Mouse (Mus musculus) forebrain, embryonic 12.5 days (tissue): ENCODE measurements around the gene Wbp1. TPM values are rescaled to one million over a fixed set of nuclear protein-coding genes. Genes with fewer than 3 reads are reported as not detected.

Experiments used
- ATAC-seq: fragments of 200-750 bp; cut with Nextera tagmentation; 2 replicates; pipeline ENCODE4 v1.8.0; 2017; ENCODE audit warnings: moderate TSS enrichment; ENCODE audit not compliant: low FRiP score
- H3K27ac ChIP-seq: fragments of 300-500 bp; sonication (generic); 2 replicates; pipeline ENCODE4 v1.5.1; 2016; ENCODE audit warnings: mild to moderate bottlenecking
- H3K27me3 ChIP-seq: fragments of 300-500 bp; sonication (generic); 2 replicates; pipeline ENCODE4 v1.6.1; 2016; ENCODE audit warnings: mild to moderate bottlenecking
- H3K36me3 ChIP-seq: fragments of 300-500 bp; sonication (generic); replicated peaks from 2 replicates; pipeline ENCODE4 v1.6.1; 2016; ENCODE audit warnings: mild to moderate bottlenecking
- H3K4me1 ChIP-seq: fragments of 300-500 bp; sonication (generic); 2 replicates; pipeline ENCODE4 v1.6.1; 2016
- H3K4me2 ChIP-seq: fragments of 300-500 bp; sonication (generic); 2 replicates; pipeline ENCODE4 v1.6.1; 2016; ENCODE audit warnings: mild to moderate bottlenecking, moderate library complexity
- H3K4me3 ChIP-seq: fragments of 300-500 bp; sonication (generic); replicated peaks from 2 replicates; pipeline ENCODE4 v1.5.1; 2016; ENCODE audit warnings: mild to moderate bottlenecking
- H3K9ac ChIP-seq: fragments of 300-500 bp; sonication (generic); 2 replicates; pipeline ENCODE4 v1.6.1; 2016; ENCODE audit warnings: mild to moderate bottlenecking
- H3K9me3 ChIP-seq: fragments of 300-500 bp; sonication (generic); 2 replicates; pipeline ENCODE4 v1.6.1; 2016
- WGBS: fragments of 180-500 bp; shearing (Covaris S2); methylation state at CpG from one replicate; pipeline ENCODE4 v1.1.7; 2016; 5-methylcytosine and 5-hydroxymethylcytosine counted together
- polyA plus RNA-seq: library from polyadenylated mRNA; unstranded; fragments of >200 nt; fragmentation: Nextera tagmentation; extraction: Ambion mirVana; gene quantifications from 2 replicates; pipeline ENCODE4 v1.2.1, GENCODE M21; 2016

Gene Wbp1
- polyA plus RNA-seq, 1 experiment from 2014 or later = 202 TPM

DNA sequence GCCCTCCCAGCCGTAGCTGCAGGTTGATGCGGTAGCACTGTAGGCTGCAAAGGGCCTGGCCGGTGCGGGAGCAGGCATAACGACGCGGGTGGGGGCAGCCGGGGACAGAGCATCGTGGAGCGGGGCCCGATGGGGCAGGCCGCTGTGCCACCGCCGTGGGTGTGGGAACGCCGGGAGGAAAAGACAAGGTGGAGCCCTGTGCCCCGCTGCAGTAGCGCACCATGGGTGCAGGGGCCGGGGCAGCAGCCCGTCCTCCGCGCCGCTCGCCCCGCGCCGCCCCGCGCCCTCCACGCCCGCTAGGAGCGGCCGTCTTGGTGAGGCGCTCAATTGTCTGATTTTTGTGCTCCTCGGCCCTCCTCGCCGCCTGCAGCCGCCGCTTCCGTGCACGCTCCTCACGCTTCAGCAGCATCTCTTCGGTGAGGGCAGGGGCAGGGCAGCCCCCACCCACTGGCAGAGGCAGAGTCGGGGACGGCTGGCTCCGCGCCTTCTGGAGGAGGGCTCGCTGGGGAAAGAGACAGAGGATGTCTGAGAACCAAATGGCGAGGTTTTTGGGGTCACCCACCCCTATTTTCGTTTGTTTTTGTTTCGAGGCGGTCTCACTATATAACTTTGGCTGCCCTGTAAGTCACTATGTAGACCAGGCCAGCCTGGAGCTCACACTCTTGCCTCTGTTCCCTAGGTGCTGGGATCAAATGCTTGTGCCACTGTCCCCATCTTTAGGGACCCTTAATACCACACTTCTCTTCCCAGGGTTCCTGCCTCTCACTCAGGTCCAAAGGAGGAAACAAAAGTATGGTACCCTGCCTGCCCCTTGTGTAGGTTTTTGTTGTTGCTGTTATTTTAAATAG is 728 bp upstream of the Wbp1 start:
- 2% methylated on average over 38 of the region's 52 CpGs for WGBS
- Histone ChIP-seq H3K4me2 (peak overlapping the region; percentile 94), H3K4me3 (peak overlapping the region; percentile 79), H3K36me3 (peaks cover 38% of the 10 kb centered on the region), H3K9me3 (no peaks in the 10 kb centered on the region), H3K4me1 (peaks cover 52% of the 10 kb centered on the region), H3K27ac (peak overlapping the region; percentile 99), H3K27me3 (no peaks in the 10 kb centered on the region), H3K9ac (peak overlapping the region; percentile 88)
- no peak; the same call in 1 of the 2 replicates for ATAC-seq

DNA sequence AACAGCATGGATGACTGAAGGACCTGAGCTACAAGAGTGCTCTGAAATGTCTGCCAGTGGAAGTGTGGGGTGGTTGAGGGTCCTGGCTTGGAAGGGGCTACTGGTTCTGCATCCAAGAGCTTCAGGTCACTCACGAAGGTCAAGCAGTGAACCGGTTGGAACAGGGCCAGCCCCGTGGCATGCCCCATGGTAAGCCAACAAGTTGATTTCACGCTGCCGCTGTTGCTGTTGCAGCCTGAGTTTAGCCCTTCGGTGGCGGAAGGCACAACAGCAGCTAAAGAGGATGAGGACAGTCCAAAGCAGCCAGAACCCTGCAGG is 1.7 kb downstream of the Wbp1 start:
- peak overlapping the region; percentile 94 for H3K4me2 ChIP-seq
- peak overlapping the region; percentile 79 for H3K4me3 ChIP-seq
- no peak for ATAC-seq
- H3K9me3 ChIP-seq = no peaks in the 10 kb centered on the region
- no peak overlapping the region for H3K27ac ChIP-seq
- no peaks in the 10 kb centered on the region for H3K27me3 ChIP-seq
- 85% methylated on average over 7 of the region's 7 CpGs for WGBS
- peaks cover 39% of the 10 kb centered on the region for H3K36me3 ChIP-seq
- H3K4me1 ChIP-seq = peaks cover 65% of the 10 kb centered on the region
- peak overlapping the region; percentile 86; the same call in 1 of the 2 replicates for H3K9ac ChIP-seq

DNA sequence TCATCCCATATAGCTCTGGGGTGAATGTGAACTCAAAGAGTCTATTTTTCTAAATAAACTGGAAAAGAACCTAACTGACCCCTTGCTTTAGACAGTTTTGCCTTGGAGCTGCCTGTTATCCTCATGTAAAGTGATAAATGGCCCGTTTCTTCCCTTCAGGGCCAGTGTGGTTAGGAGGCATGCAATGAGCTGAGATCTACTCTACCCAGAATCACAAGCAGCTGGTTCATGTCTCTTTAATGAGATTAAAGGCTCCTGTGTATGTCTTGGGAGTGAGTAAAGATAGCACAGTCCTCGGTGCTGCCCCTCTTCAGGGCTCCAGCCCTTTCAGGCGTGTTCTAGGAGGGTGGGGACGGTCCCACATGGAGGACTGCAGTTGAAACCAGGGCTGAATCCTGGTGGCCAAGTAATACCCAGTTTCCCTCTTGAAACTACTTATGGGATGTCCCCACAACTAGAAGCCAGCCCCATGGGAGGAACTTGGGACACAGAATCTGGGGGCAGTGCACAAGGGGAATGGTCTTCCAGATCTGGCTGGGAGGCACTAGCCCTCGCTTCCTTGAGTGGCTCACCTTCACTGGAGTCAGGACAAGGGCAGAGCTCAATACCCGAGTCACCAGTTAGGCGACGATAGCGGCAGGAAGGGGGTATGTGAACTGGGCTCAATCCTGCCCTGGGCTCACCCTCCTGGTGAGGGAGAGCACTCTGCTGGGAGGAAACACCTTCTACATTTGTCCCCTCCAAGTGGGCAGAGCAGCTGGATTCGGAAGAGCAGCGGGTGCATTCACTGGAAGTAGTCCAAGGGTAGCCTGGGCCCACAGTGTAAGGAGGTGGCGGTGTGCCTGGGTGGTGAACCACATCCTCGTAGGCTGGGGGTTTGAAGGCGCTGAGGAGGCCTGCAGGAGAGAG is 2.3 kb downstream of the Wbp1 start:
- Histone ChIP-seq H3K9ac (0 out of 2 replicates have a peak overlapping the region, but pooled peaks have one; percentile 86), H3K36me3 (peaks cover 39% of the 10 kb centered on the region), H3K27ac (0 out of 2 replicates have a peak overlapping the region, but pooled peaks have one; percentile 46), H3K4me3 (no peak overlapping the region; the same call in 1 of the 2 replicates), H3K27me3 (no peaks in the 10 kb centered on the region), H3K4me2 (no peak overlapping the region), H3K4me1 (peaks cover 64% of the 10 kb centered on the region), H3K9me3 (no peaks in the 10 kb centered on the region)
- WGBS = 90% methylated on average over 14 of the region's 14 CpGs
- no peak for ATAC-seq

DNA sequence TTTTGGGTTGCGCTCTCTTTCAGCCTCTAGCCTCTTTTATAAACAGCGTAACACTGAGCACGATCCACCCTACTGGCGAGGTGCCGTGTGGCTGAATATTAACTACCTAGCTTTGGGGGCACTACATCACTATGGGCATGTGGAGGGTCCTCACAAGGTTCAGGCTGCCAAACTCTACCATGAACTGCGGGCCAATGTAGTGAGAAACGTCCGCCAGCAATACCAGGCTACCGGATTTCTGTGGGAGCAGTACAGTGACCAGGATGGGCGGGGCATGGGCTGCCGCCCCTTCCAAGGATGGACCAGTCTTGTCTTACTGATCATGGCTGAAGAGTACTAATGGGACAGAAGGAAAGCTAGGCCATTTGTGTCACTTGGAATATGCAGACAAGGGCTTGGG is 3.0 kb downstream of the Wbp1 start:
- no peak for ATAC-seq
- no peak overlapping the region for H3K4me3 ChIP-seq

DNA sequence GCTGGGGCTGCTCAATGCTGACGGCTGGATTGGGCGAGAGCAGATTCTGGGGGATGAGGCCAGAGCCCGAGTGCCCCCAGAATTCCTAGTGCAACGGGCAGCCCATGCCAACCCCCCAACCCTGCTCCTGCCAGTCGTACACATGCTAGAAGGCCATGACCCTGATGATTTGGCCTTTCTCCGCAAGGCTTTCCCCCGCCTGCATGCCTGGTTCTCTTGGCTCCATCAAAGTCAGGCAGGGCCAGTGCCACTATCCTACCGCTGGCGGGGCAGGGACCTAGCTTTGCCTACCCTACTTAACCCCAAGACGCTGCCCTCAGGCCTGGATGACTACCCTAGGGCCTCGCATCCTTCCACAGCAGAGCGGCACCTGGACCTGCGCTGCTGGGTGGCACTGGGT is 3.7 kb downstream of the Wbp1 start:
- no peak overlapping the region for H3K4me3 ChIP-seq
- WGBS = 91% methylated on average over 13 of the region's 13 CpGs

More for the DNA sequence above, 3.0 kb downstream of the Wbp1 start:
- no peak overlapping the region for H3K4me2 ChIP-seq
- H3K4me1 ChIP-seq = peaks cover 57% of the 10 kb centered on the region
- no peak overlapping the region for H3K9ac ChIP-seq
- no peaks in the 10 kb centered on the region for H3K27me3 ChIP-seq
- peaks cover 35% of the 10 kb centered on the region for H3K36me3 ChIP-seq
- peak overlapping the region; percentile 31; the same call in 1 of the 2 replicates for H3K27ac ChIP-seq
- H3K9me3 ChIP-seq = no peaks in the 10 kb centered on the region
- WGBS = 89% methylated on average over 11 of the region's 11 CpGs

DNA sequence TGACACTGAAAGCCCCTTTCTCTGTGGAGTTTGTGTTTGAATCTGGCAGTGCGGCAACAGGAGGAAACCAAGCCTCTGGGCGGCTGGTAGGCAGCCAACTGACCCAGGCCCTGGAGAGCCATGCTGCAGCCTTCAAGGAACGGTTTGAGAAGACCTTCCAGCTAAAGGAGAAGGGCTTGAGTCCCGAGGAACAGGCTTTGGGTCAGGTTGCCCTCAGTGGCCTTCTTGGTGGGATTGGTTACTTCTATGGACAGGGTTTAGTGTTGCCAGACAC is 4.3 kb downstream of the Wbp1 start:
- ATAC-seq = no peak
- peak overlapping the region; percentile 83; the same call in 1 of the 2 replicates for H3K4me3 ChIP-seq
- H3K36me3 ChIP-seq = peaks cover 29% of the 10 kb centered on the region
- no peaks in the 10 kb centered on the region for H3K27me3 ChIP-seq
- H3K4me2 ChIP-seq = peak overlapping the region; percentile 6; the same call in 1 of the 2 replicates
- H3K27ac ChIP-seq = no peak overlapping the region
- no peaks in the 10 kb centered on the region for H3K9me3 ChIP-seq
- 91% methylated on average over 4 of the region's 4 CpGs for WGBS
- H3K9ac ChIP-seq = no peak overlapping the region
- H3K4me1 ChIP-seq = peaks cover 45% of the 10 kb centered on the region

More for the DNA sequence above, 3.7 kb downstream of the Wbp1 start:
- Histone ChIP-seq H3K27ac (no peak overlapping the region), H3K9ac (no peak overlapping the region), H3K36me3 (peaks cover 29% of the 10 kb centered on the region), H3K4me1 (peaks cover 50% of the 10 kb centered on the region), H3K4me2 (no peak overlapping the region), H3K9me3 (no peaks in the 10 kb centered on the region), H3K27me3 (no peaks in the 10 kb centered on the region)
- ATAC-seq = no peak

DNA sequence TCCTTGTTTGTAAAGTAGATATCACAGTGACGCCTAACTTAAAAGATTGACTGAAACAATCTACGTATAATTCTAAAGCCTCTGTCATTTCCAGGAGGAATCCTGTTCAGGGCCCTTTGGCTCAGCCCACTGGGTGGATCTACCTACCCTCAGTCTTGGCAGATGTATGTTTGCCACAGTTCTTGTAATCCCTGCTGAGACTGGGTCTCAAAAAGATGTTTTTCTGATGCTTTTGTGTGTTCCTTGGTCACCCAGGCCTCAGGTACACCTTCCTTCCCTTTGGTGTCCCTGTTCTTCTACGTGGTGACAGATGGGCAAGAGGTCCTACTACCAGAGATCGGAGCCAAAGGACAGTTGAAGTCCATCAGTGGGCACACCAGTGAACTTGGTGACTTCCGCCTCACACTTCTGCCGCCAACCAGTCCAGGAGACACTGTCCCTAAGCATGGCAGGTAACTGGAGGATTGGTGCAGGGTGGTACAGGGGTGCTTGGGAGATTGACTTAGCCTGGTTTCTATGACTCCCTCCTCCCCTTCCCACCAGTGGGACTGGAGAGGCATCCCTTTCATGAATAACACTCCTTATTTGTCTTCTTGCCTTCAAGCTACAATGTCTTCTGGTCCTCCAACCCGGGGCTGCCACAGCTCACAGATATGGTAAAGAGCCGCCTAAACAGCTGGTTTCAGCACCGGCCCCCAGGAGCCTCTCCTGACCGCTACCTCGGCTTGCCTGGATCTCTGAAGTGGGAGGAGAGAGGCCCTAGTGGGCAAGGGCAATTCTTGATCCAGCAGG is 4.8 kb downstream of the Wbp1 start:
- 88% methylated on average over 11 of the region's 11 CpGs for WGBS
- Histone ChIP-seq H3K9ac (peak overlapping the region; percentile 92), H3K4me2 (peak overlapping the region; percentile 96), H3K27ac (no peak overlapping the region), H3K9me3 (no peaks in the 10 kb centered on the region), H3K4me3 (peak overlapping the region; percentile 83), H3K4me1 (peaks cover 44% of the 10 kb centered on the region), H3K36me3 (peaks cover 29% of the 10 kb centered on the region), H3K27me3 (no peaks in the 10 kb centered on the region)
- ATAC-seq = no peak

DNA sequence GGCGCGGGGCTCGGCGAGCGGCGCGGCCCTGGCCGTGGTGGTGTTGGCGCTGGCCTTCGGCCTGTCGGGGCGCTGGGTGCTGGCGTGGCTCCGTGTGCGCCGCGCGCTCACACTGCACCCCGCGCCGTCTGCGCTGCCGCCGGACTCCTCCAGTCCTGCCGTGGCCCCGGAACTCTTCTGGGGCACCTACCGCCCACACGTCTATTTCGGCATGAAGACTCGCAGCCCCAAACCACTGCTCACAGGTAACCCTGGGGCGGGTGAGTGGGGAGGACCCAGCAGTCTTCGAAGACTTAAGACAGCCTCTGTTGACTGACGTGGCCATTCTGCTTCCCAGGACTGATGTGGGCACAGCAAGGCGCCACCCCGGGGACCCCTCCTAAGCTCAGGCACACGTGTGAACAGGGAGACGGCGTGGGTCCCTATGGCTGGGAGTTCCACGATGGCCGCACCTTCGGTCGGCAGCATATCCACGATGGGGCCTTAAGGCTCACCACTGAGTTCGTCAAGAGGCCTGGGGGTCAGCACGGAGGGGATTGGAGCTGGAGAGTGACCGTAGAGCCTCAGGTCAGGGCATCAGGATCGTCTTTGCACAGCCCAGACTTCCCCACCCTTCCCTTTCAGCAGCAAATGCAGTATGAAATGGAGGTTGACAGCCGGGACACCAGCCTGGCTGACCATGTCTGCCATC is 5.5 kb downstream of the Wbp1 start:
- peaks cover 44% of the 10 kb centered on the region for H3K4me1 ChIP-seq

DNA sequence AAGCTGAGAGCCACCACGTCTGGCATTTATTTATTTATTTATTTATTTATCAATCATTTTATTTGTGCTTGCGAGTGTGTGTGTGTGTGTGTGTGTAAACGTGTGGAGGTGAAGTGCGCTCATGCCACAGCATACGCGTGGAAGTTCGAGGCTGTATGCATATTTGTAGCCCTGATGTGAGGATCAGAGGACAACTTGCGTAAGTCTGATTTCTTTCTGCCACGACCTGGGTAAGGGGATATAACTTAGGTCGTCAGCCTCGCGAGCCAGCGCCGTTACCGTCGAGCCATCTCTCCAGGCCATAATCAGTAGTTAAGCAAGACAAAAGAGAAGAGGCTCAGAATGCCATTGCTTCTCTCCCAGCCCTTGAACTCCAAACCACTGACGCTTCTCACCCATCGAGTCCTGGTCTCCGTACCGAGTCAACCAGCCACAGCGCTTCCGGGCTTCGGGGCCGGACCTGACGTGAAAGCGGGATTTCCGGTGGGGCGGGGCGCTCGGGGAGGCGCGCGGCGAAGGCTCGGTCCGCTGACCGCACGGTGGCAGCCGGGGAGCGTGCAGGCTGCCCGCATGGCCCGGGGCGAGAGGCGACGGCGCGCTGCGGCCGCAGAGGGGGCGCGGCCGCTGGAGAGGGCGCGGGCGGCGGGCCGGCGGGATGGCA is 6.2 kb downstream of the Wbp1 start, which contains the start of gene Mogs:
Gene Mogs (plus strand): TSS at position 486 of the 661 bp plus-strand sequence.
- peaks cover 42% of the 10 kb centered on the region for H3K4me1 ChIP-seq
- H3K9ac ChIP-seq = peak within 1 kb of the TSS; percentile 92
- H3K4me3 ChIP-seq = peak within 1 kb of the TSS; percentile 83
- peak; percentile 92 for ATAC-seq
- H3K27me3 ChIP-seq = no peaks in the 10 kb centered on the region
- 2% methylated on average over 45 of the region's 58 CpGs for WGBS
- H3K4me2 ChIP-seq = peak within 1 kb of the TSS; percentile 96
- no peaks in the 10 kb centered on the region for H3K9me3 ChIP-seq
- peak within 1 kb of the TSS; percentile 79 for H3K27ac ChIP-seq
- H3K36me3 ChIP-seq = peaks cover 34% of the 10 kb centered on the region

More for the DNA sequence above, 5.5 kb downstream of the Wbp1 start:
- Histone ChIP-seq H3K27ac (peak overlapping the region; percentile 79), H3K4me3 (peak overlapping the region; percentile 83), H3K9me3 (no peaks in the 10 kb centered on the region), H3K9ac (peak overlapping the region; percentile 92), H3K4me2 (peak overlapping the region; percentile 96), H3K36me3 (peaks cover 34% of the 10 kb centered on the region), H3K27me3 (no peaks in the 10 kb centered on the region)
- ATAC-seq = peak; percentile 75
- WGBS = 3% methylated on average over 27 of the region's 48 CpGs

DNA sequence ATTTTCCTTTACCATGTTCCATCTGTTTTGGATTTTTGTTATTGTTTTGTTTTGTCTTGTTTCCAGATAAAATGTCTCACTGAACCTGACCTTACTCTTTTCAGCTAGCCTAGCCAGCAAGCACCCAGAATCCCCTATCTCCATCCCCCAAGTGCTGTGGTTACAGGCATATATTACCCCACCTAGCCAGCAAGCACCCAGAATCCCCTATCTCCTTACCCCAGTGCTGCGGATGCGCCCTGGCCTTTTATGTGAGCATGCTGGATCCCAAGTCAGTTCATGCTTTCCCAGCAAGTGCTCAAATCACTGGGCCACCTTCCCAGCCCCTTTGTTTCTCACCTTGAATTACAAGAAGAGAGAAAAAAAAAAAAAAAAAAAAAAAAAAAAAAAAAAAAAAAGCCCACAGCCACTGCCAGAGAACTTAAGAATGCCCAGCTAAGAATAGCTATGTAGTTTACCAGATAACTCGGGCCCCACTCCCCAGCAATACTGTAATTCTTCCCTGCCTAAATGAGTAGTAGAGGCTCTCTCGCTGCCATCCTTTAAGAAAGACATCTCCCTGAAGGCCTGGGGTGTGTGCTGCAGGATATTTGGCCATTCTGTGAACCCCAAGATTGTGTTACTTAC is 9.7 kb downstream of the Wbp1 start:
- H3K4me1 ChIP-seq = peaks cover 39% of the 10 kb centered on the region
- H3K9ac ChIP-seq = no peak overlapping the region
- no peak for ATAC-seq
- H3K4me2 ChIP-seq = no peak overlapping the region
- H3K27ac ChIP-seq = no peak overlapping the region
- H3K36me3 ChIP-seq = peaks cover 5% of the 10 kb centered on the region; the same call in 1 of the 2 replicates
- H3K4me3 ChIP-seq = no peak overlapping the region
- no peaks in the 10 kb centered on the region for H3K27me3 ChIP-seq
- 86% methylated on average over 4 of the region's 4 CpGs for WGBS
- no peaks in the 10 kb centered on the region for H3K9me3 ChIP-seq
